Mouse (Mus musculus) forebrain, embryonic 10.5 days (tissue): ENCODE results near the gene Ubxn11. TPM values are rescaled to one million over a fixed set of nuclear protein-coding genes. Genes with fewer than 3 reads are reported as not detected.

ENCODE experiments used
- DNase-seq: peaks from one replicate; pipeline ENCODE4 v3.0.0-alpha.2; 2017; ENCODE audit warnings: low spot score; ENCODE audit errors: extremely low spot score
- H3K27ac ChIP-seq: fragments of 300-500 bp; sonication (generic); 2 replicates; pipeline ENCODE4 v1.5.1; 2016; ENCODE audit warnings: mild to moderate bottlenecking
- H3K27me3 ChIP-seq: fragments of 300-500 bp; sonication (generic); 2 replicates; pipeline ENCODE4 v1.6.1; 2016; ENCODE audit warnings: mild to moderate bottlenecking; ENCODE audit not compliant: poor library complexity, severe bottlenecking
- H3K36me3 ChIP-seq: fragments of 300-500 bp; sonication (generic); replicated peaks from 2 replicates; pipeline ENCODE4 v1.6.1; 2016; ENCODE audit warnings: mild to moderate bottlenecking, moderate library complexity
- H3K4me1 ChIP-seq: fragments of 300-500 bp; sonication (generic); 2 replicates; pipeline ENCODE4 v1.6.1; 2016
- H3K4me3 ChIP-seq: fragments of 300-500 bp; sonication (generic); 2 replicates; pipeline ENCODE4 v1.5.1; 2016; ENCODE audit warnings: mild to moderate bottlenecking, moderate library complexity
- H3K9me3 ChIP-seq: fragments of 300-500 bp; sonication (generic); 2 replicates; pipeline ENCODE4 v1.6.1; 2016; ENCODE audit warnings: mild to moderate bottlenecking, moderate library complexity
- WGBS: fragments of 180-500 bp; shearing (Covaris S2); methylation state at CpG from one replicate; pipeline ENCODE4 v1.1.7; 2016; 5-methylcytosine and 5-hydroxymethylcytosine counted together
- polyA plus RNA-seq: library from polyadenylated mRNA; unstranded; fragments of >200 nt; fragmentation: Nextera tagmentation; extraction: Ambion mirVana; gene quantifications from 2 replicates; pipeline ENCODE4 v1.2.1, GENCODE M21; 2016

The Ubxn11 gene
- polyA plus RNA-seq, 1 experiment from 2014 or later = 7.3 TPM

DNA sequence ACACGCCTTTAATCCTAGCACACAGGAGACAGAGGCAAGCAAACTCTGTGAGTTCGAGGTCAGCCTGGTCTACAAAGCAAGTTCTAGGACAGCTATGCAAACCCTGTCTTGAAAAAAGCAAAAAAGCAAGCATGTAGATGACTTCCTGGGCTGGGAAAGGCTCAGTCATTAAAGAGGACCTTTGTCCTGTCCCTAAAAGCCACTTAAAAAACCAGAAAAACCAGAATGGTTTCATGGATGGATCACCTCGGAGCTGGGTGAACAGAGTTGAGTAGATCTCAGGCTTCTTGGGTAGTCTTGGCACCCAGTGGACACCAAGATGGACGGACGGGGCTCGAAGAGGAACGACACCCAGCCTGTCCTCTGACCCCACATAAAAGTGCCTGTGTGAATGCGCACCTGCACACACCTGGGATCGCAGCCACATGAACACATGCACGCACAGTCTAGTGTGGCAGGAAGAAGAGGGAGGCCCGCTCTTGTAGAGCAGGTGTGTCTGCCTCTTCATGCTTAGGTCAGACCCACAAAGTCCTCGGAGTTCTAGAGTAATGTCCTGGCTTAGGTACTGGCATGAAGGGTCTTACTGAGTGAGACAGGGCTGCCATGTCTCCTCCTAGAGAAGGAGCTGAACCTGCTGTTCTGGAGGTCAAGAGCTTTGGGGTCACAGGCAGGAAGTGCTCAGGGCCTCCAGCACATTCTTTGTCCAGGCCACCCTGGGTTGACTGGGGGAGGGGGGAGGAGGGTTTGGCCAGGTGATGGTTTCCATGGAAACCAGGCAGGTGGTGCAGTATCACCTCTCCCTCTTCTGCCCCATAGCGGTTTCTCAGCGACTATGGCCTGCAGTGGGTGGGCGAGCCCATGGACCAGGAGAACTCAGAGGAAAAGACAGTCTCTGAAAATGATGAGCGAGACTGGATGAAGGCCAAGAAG, 13.1 kb downstream of the Ubxn11 start:
- no peaks in the 10 kb centered on the region for H3K9me3 ChIP-seq
- 90% methylated on average over 16 of the region's 16 CpGs for WGBS
- no peak for DNase-seq
- H3K4me1 ChIP-seq = peaks cover 55% of the 10 kb centered on the region
- no peaks in the 10 kb centered on the region for H3K36me3 ChIP-seq
- no peak overlapping the region for H3K4me3 ChIP-seq
- no peak overlapping the region for H3K27ac ChIP-seq
- no peaks in the 10 kb centered on the region for H3K27me3 ChIP-seq

- Histone ChIP-seq H3K4me3 (no peak overlapping the region), H3K27me3 (no peaks in the 10 kb centered on the region), H3K27ac (no peak overlapping the region), H3K36me3 (no peaks in the 10 kb centered on the region), H3K4me1 (peaks cover 56% of the 10 kb centered on the region), H3K9me3 (no peaks in the 10 kb centered on the region)
- 93% methylated on average over 2 of the region's 2 CpGs for WGBS
- no peak for DNase-seq
These were observed 14.1 kb downstream of the Ubxn11 start for GRCm38 (mm10) chr4:134116501-134116900.

- H3K4me1 ChIP-seq = peaks cover 59% of the 10 kb centered on the region
- no peaks in the 10 kb centered on the region for H3K27me3 ChIP-seq
- no peaks in the 10 kb centered on the region for H3K9me3 ChIP-seq
- H3K4me3 ChIP-seq = no peak overlapping the region
- DNase-seq = no peak
- H3K36me3 ChIP-seq = no peaks in the 10 kb centered on the region
- WGBS = 92% methylated on average over 8 of the region's 8 CpGs
- no peak overlapping the region for H3K27ac ChIP-seq
These were observed 14.6 kb downstream of the Ubxn11 start for GRCm38 (mm10) chr4:134117012-134117411.

GRCm38 (mm10) chr4:134118126-134118800, 15.9 kb downstream of the Ubxn11 start:
- Histone ChIP-seq H3K27ac (peak overlapping the region; percentile 58), H3K36me3 (no peaks in the 10 kb centered on the region), H3K4me3 (no peak overlapping the region), H3K27me3 (no peaks in the 10 kb centered on the region), H3K4me1 (peaks cover 50% of the 10 kb centered on the region), H3K9me3 (no peaks in the 10 kb centered on the region)
- 83% methylated on average over 14 of the region's 14 CpGs for WGBS
- no peak for DNase-seq

- DNase-seq = no peak
- Histone ChIP-seq H3K36me3 (no peaks in the 10 kb centered on the region), H3K27ac (peak overlapping the region; percentile 51; the same call in 1 of the 2 replicates), H3K4me1 (peaks cover 47% of the 10 kb centered on the region), H3K9me3 (no peaks in the 10 kb centered on the region), H3K4me3 (no peak overlapping the region), H3K27me3 (no peaks in the 10 kb centered on the region)
- 74% methylated on average over 5 of the region's 5 CpGs for WGBS
These were observed 16.7 kb downstream of the Ubxn11 start for GRCm38 (mm10) chr4:134119042-134119441.

GRCm38 (mm10) chr4:134119644-134120043, 17.3 kb downstream of the Ubxn11 start:
- Histone ChIP-seq H3K9me3 (no peaks in the 10 kb centered on the region), H3K4me3 (no peak overlapping the region), H3K4me1 (peaks cover 52% of the 10 kb centered on the region), H3K27me3 (no peaks in the 10 kb centered on the region), H3K36me3 (no peaks in the 10 kb centered on the region), H3K27ac (peak overlapping the region; percentile 51; the same call in 1 of the 2 replicates)
- 65% methylated on average over 9 of the region's 9 CpGs for WGBS
- no peak for DNase-seq

DNA sequence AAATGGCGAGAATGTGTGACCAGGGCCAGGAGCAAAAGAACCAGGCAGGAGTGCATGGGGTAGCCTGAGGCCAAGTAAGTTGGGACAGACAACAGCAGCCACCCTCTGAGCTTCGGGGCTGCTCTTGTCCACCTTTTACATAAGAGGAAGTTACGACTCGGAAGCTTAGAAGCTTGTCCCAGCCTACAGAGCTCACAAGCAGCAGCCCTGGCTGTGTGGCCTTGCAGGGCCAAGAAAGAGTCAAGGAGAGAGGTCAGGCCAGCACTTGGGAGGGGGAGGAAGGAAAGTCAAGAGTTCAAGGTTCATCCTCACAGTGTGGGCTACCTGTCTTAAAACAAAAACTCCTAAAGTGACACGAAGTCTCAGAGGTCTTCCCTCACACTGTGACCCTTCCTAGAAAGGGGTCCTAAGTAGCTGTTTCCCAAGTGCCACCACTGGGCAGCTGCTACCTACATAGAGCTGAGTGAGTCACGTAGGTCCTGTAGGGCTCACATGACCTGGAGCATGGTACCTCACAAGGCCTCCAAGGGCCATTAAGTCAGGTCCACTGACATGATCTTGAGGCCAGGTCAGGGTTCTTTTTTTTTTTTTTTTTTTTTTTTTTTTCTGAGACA, 17.9 kb downstream of the Ubxn11 start:
- Histone ChIP-seq H3K4me1 (peaks cover 55% of the 10 kb centered on the region), H3K4me3 (no peak overlapping the region), H3K27ac (no peak overlapping the region), H3K36me3 (no peaks in the 10 kb centered on the region), H3K27me3 (no peaks in the 10 kb centered on the region), H3K9me3 (no peaks in the 10 kb centered on the region)
- DNase-seq = no peak
- WGBS = 83% methylated on average over 6 of the region's 6 CpGs

GRCm38 (mm10) chr4:134120916-134121315, 18.5 kb downstream of the Ubxn11 start:
- H3K27me3 ChIP-seq = no peaks in the 10 kb centered on the region
- peaks cover 49% of the 10 kb centered on the region for H3K4me1 ChIP-seq
- H3K9me3 ChIP-seq = no peaks in the 10 kb centered on the region
- H3K4me3 ChIP-seq = no peak overlapping the region
- H3K27ac ChIP-seq = no peak overlapping the region
- 82% methylated on average over 4 of the region's 4 CpGs for WGBS
- DNase-seq = no peak
- no peaks in the 10 kb centered on the region for H3K36me3 ChIP-seq

DNA sequence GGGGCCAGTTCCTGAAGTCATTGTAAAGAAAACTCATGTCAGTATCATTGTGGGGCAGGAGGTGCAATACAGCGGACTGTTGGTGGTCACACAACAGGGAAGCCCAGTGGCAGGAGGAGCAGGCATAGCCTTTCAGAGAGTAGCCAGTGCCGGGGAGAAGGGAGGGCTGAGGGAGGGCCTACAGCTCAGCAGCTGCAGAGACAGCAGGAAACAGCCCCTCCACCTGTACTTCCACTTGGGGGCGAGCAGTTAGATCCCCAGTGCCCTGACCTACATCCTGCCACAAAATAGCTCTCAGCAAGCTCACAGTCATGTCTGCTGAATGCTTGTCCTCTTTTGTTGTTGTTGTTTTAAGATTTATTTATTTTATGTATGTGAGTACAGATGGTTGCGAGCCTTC, 19.2 kb downstream of the Ubxn11 start:
- WGBS = 62% methylated on average over 4 of the region's 4 CpGs
- no peaks in the 10 kb centered on the region for H3K9me3 ChIP-seq
- H3K27me3 ChIP-seq = no peaks in the 10 kb centered on the region
- DNase-seq = no peak
- H3K27ac ChIP-seq = peak overlapping the region; percentile 48; the same call in 1 of the 2 replicates
- peaks cover 48% of the 10 kb centered on the region for H3K4me1 ChIP-seq
- no peak overlapping the region for H3K4me3 ChIP-seq
- H3K36me3 ChIP-seq = 0 out of 2 replicates have a peak, but pooled peaks cover 4% of the 10 kb centered on the region

- WGBS = 73% methylated on average over 3 of the region's 3 CpGs
- DNase-seq = no peak
- Histone ChIP-seq H3K36me3 (0 out of 2 replicates have a peak, but pooled peaks cover 4% of the 10 kb centered on the region), H3K4me3 (no peak overlapping the region), H3K27ac (no peak overlapping the region), H3K4me1 (peaks cover 55% of the 10 kb centered on the region), H3K9me3 (no peaks in the 10 kb centered on the region), H3K27me3 (no peaks in the 10 kb centered on the region)
These were observed 19.9 kb downstream of the Ubxn11 start for GRCm38 (mm10) chr4:134122281-134122680.

DNA sequence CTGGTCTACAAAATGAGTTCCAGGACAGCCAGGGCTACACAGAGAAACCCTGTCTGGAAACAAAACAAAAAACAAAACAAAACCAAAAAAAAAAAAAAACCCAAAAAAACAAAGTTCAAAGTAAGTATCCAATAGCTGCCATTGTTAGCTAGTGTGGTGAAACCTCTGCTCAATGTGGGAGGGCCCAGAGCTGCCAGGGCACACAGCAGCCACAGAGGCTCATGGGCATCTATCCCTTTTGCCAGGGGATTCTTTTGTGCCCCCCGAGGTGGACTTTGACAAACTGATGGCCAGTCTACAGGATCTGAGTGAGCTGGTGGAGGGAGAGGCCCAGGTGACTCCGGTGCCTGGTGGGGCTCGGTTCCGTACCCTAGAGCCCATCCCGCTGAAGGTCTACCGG, 20.8 kb downstream of the Ubxn11 start:
- peaks cover 60% of the 10 kb centered on the region for H3K4me1 ChIP-seq
- no peaks in the 10 kb centered on the region for H3K9me3 ChIP-seq
- no peak overlapping the region for H3K27ac ChIP-seq
- 90% methylated on average over 6 of the region's 6 CpGs for WGBS
- H3K4me3 ChIP-seq = no peak overlapping the region
- H3K27me3 ChIP-seq = no peaks in the 10 kb centered on the region
- H3K36me3 ChIP-seq = 0 out of 2 replicates have a peak, but pooled peaks cover 4% of the 10 kb centered on the region
- no peak for DNase-seq

- DNase-seq = peak; percentile 63
- Histone ChIP-seq H3K4me3 (no peak overlapping the region), H3K4me1 (peaks cover 61% of the 10 kb centered on the region), H3K27ac (0 out of 2 replicates have a peak overlapping the region, but pooled peaks have one; percentile 15), H3K36me3 (0 out of 2 replicates have a peak, but pooled peaks cover 4% of the 10 kb centered on the region), H3K9me3 (no peaks in the 10 kb centered on the region), H3K27me3 (no peaks in the 10 kb centered on the region)
- WGBS = 30% methylated on average over 17 of the region's 17 CpGs
These were observed 21.5 kb downstream of the Ubxn11 start for GRCm38 (mm10) chr4:134123680-134124551.
